Mouse (Mus musculus) small intestine, adult 10 weeks (tissue): Measurements from ENCODE around the gene Suv39h1. TPM values are rescaled to one million over a fixed set of nuclear protein-coding genes. Genes with fewer than 3 reads are reported as not detected.

Experiments used
- polyA plus RNA-seq: library from polyadenylated mRNA; stranded (reverse); fragments of 350-450 nt; fragmentation: Illumina TruSeq; extraction: RNeasy Lipid Tissue Mini Kit (QIAGEN cat#74804); gene quantifications from one replicate; pipeline ENCODE4 v1.2.3, GENCODE M21; 2014; ENCODE audit warnings: low replicate concordance

Suv39h1 gene
- polyA plus RNA-seq = 8.6 TPM

GRCm38 (mm10) chrX:8074430-8075014, at the start of gene Suv39h1:
Gene Suv39h1, minus strand, starts transcription at chrX:8074760.

GRCm38 (mm10) chrX:8090346-8090953, 15.9 kb upstream of the Suv39h1 start, which contains the start of gene Was:
Gene Was, minus strand, starts transcription at chrX:8090498.

GRCm38 (mm10) chrX:8018286-8018685, 56.3 kb downstream of the Suv39h1 start, which contains the start of gene Glod5:
Gene Glod5, minus strand, starts transcription at chrX:8018492.

Other genes starting within 250 kb of the Suv39h1 start
- 26.6 TPM for gene Otud5, start 233.4 kb downstream of the Suv39h1 start, polyA plus RNA-seq
- 3.7 TPM for gene Pim2, start 196.5 kb downstream of the Suv39h1 start, polyA plus RNA-seq
- gene Slc35a2, start 190.7 kb downstream of the Suv39h1 start, polyA plus RNA-seq = 6.4 TPM
- 5.5 TPM for gene Pqbp1, start 175.5 kb downstream of the Suv39h1 start, polyA plus RNA-seq
- gene Timm17b, start 175.4 kb downstream of the Suv39h1 start, polyA plus RNA-seq = 1.5 TPM
- gene Gm10491, start 166.9 kb downstream of the Suv39h1 start, polyA plus RNA-seq = not detected
- not detected for gene Gm10490, start 165.2 kb downstream of the Suv39h1 start, polyA plus RNA-seq
- not detected for gene Pcsk1n, start 154.9 kb downstream of the Suv39h1 start, polyA plus RNA-seq
- gene Eras, start 146.2 kb downstream of the Suv39h1 start, polyA plus RNA-seq = not detected
- 0.30 TPM for gene Hdac6, start 126.9 kb downstream of the Suv39h1 start, polyA plus RNA-seq
- not detected for gene Gata1, start 96.7 kb downstream of the Suv39h1 start, polyA plus RNA-seq
- 1,103 TPM for gene Glod5, start 56.3 kb downstream of the Suv39h1 start, polyA plus RNA-seq
- 0.59 TPM for gene Was, start 15.7 kb upstream of the Suv39h1 start, polyA plus RNA-seq
- gene Wdr13, start 58.1 kb upstream of the Suv39h1 start, polyA plus RNA-seq = 60.9 TPM
- gene Rbm3, start 71.1 kb upstream of the Suv39h1 start, polyA plus RNA-seq = 554 TPM
- gene Tbc1d25, start 101.4 kb upstream of the Suv39h1 start, polyA plus RNA-seq = not detected
- 31.9 TPM for gene Ebp, start 118.8 kb upstream of the Suv39h1 start, polyA plus RNA-seq
- 1.0 TPM for gene Porcn, start 131.8 kb upstream of the Suv39h1 start, polyA plus RNA-seq
- gene Ftsj1, start 177.6 kb upstream of the Suv39h1 start, polyA plus RNA-seq = 5.6 TPM
- 0.59 TPM for gene Slc38a5, start 196.4 kb upstream of the Suv39h1 start, polyA plus RNA-seq